Mouse (Mus musculus) testis, adult 2 months (tissue): ENCODE results near the gene Mylk4.

ENCODE experiments used
- CTCF ChIP-seq: fragments of 200-500 bp; IDR thresholded peaks from 2 replicates; pipeline ENCODE4 v1.5.1; 2012; ENCODE audit warnings: low read depth, mild to moderate bottlenecking, inconsistent platforms, low read length, moderate library complexity; ENCODE audit not compliant: control insufficient read depth, insufficient read depth, insufficient replicate concordance
- POLR2A ChIP-seq: fragments of 200-500 bp; IDR thresholded peaks from 2 replicates; pipeline ENCODE4 v1.6.1; 2012; ENCODE audit warnings: low read depth, mild to moderate bottlenecking, inconsistent platforms, low read length, moderate library complexity; ENCODE audit not compliant: control insufficient read depth

DNA sequence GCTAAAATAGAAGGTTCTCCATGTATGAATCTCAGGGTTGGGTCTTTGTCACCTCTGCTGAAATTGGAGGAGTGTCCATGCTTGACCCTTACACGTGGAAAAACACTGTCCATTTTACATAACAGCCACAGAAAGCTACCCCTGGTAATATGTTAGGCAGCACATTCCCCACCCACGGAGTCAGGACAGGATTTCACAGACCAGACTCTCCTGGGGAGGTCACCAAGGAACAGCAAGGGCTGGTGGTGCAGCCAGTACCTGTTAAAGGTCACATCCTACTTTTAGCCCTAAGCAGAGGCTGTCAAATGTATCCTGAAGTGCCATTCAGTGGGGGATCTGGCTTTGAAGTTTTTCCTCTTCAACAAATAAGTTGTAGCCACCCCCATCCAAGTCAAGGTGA, 35.3 kb downstream of the Mylk4 start:
- TF ChIP-seq CTCF (no peak), POLR2A (no peak)
